Comparison of ENCODE assay signal across 1 mouse cellular context in the genomic region with DNA sequence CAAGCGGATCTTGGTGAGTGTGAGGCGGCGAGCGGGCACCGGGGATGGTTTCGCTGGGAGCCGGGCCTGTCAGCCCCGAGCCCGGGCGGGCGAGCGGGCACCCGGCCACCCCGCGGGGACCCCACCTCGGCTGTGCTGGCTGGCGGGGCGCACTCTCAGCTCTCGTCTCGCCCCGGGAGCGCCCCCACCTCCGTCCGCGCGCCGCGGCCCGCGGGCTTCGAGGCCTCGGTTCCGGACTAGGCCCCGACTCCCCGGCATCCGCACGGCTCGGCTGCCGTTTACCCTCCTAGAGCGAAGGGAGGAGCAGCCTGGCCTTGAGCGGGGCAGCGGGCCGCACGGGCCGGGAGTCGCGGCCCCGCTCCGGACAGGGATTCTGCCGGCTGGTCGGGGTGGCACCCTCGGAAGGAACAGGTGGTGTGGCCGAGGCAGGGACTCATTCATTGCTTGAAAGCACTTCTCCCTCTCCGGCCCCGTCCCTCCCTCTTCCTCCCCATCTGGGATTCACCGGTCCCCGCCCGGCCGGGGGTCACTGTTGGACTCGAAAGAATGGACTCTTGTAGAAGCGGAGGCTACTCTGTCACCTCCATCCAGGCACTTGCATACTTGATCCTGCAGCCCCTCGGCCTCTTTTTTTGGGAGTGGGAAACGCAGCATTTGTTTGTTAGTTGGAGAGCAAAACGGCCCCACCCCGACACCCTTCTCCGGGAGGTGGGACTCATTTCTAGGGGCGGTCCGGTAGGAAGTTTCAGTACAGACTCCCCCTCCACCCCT.
TF ChIP-seq lines count a peak whose summit lies in the region.

No protein-coding gene starts in this region.

TF ChIP-seq in MEL, 35 proteins besides CTCF, POLR2A, EP300 and RAD21 (continued from another document):
- TF ChIP-seq CHD1 (IDR thresholded peaks at IDR 0.05; ENCODE audit: low read depth, low read length) (peak; percentile 59; the same call in 1 of the 2 replicates), ZC3H11A (IDR thresholded peaks at IDR 0.05; ENCODE audit: low read depth, low read length) (no peak), ELF1 (IDR thresholded peaks at IDR 0.05; ENCODE audit: low read depth, low read length) (no peak)
